Mouse (Mus musculus): ENCODE results near the gene Tas2r143.

- TF ChIP-seq CTCF (conservative IDR thresholded peaks at IDR 0.05; ENCODE audit: low read length) = no peak
- no peak for TF ChIP-seq POU5F1 (IDR thresholded peaks at IDR 0.05; ENCODE audit: borderline replicate concordance, low read length)
- TF ChIP-seq NANOG (IDR thresholded peaks at IDR 0.05; ENCODE audit: borderline replicate concordance, low read length) = no peak
These were observed 18.1 kb upstream of the Tas2r143 start for GRCm38 (mm10) chr6:42381916-42382381.

All from E14TG2a.4 (cell line).